Comparison of ENCODE assay signal across 15 mouse cellular contexts in the genomic region with DNA sequence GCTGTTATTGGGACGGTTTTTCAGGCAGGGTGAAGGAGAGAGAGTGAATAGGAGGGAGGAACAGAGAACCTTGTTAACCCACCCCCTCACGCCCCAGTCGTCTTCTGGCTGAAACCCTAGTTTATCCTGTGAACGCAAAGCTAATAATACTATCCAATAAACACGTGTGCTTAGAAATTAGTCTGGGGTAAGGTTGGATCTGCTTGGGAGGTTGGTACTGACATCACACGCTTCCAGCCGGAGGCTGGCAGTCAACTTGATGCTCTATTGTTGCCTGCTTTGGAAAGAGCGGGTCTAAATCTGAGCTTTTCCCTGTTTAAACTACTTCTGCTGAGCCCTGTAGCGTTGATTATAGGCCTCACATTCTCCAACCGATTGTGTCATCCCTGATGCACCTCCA.
A peak's percentile ranks its signal among the peaks of the same experiment; 100 is the strongest.
DNase-seq lines count a peak whose midpoint lies in the region; ATAC-seq and TF ChIP-seq lines count a peak whose summit lies in the region.
"Had no signal": no experiment of that assay in that cellular context is flagged by ENCODE, and none has a peak within 500 bp of the region (broad histone marks: within the 10 kb centered on the region; RNA-seq: fewer than 3 reads in every experiment).

No protein-coding gene starts in this region.

- H3K9ac ChIP-seq in forebrain, postnatal 0 days: no peak overlapping the region
- H3K9ac ChIP-seq in forebrain, embryonic 16.5 days (replicated peaks; ENCODE audit: low read depth, low read length): no peak overlapping the region
- H3K9ac ChIP-seq in hindbrain, embryonic 14.5 days: no peak overlapping the region
- H3K9ac ChIP-seq in hindbrain, embryonic 16.5 days (ENCODE audit: low read depth, low read length): no peak overlapping the region
- no peak overlapping the region for H3K9ac ChIP-seq in heart, embryonic 15.5 days
- H3K9ac ChIP-seq: liver, embryonic 12.5 days; lung, embryonic 15.5 days; midbrain, embryonic 12.5 days had no signal

- in situ Hi-C loops in Patski (cut with MboI; ENCODE audit: low pct_unique_long_range_greater_than_20kb): no loop called here

- H3K36me3 ChIP-seq in forebrain, postnatal 0 days (ENCODE audit: insufficient read depth): no peaks in the 10 kb centered on the region
- no peaks in the 10 kb centered on the region for H3K36me3 ChIP-seq in forebrain, embryonic 16.5 days (ENCODE audit: control insufficient read depth, insufficient read depth)
- no peaks in the 10 kb centered on the region for H3K36me3 ChIP-seq in hindbrain, embryonic 14.5 days (replicated peaks; ENCODE audit: control insufficient read depth, insufficient read depth)
- H3K36me3 ChIP-seq in hindbrain, embryonic 16.5 days (ENCODE audit: control insufficient read depth, insufficient read depth, low read length): no peaks in the 10 kb centered on the region
- H3K36me3 ChIP-seq in heart, embryonic 15.5 days: no peaks in the 10 kb centered on the region
- H3K36me3 ChIP-seq: liver, embryonic 12.5 days; lung, embryonic 15.5 days; midbrain, embryonic 12.5 days had no signal

- no peaks in the 10 kb centered on the region for H3K27me3 ChIP-seq in forebrain, postnatal 0 days (ENCODE audit: insufficient read depth, low read length)
- no peaks in the 10 kb centered on the region for H3K27me3 ChIP-seq in forebrain, embryonic 16.5 days (replicated peaks; ENCODE audit: control insufficient read depth, insufficient read depth, low read length)
- H3K27me3 ChIP-seq in hindbrain, embryonic 14.5 days (ENCODE audit: control insufficient read depth, insufficient read depth, low read length): no peaks in the 10 kb centered on the region
- no peaks in the 10 kb centered on the region for H3K27me3 ChIP-seq in hindbrain, embryonic 16.5 days (replicated peaks; ENCODE audit: control insufficient read depth, insufficient read depth, low read length)
- no peaks in the 10 kb centered on the region for H3K27me3 ChIP-seq in Patski
- H3K27me3 ChIP-seq in heart, embryonic 15.5 days: no peaks in the 10 kb centered on the region
- H3K27me3 ChIP-seq: CH12.LX; liver, embryonic 12.5 days; lung, embryonic 15.5 days had no signal

- no peak overlapping the region for H3K4me2 ChIP-seq in forebrain, postnatal 0 days (ENCODE audit: low read depth)
- H3K4me2 ChIP-seq in forebrain, embryonic 16.5 days (ENCODE audit: low read length): no peak overlapping the region
- H3K4me2 ChIP-seq in hindbrain, embryonic 14.5 days (replicated peaks): no peak overlapping the region
- H3K4me2 ChIP-seq in hindbrain, embryonic 16.5 days (ENCODE audit: low read length): no peak overlapping the region
- peak overlapping the region; percentile 37; the same call in 1 of the 2 replicates for H3K4me2 ChIP-seq in heart, embryonic 15.5 days
- H3K4me2 ChIP-seq: liver, embryonic 12.5 days; lung, embryonic 15.5 days; midbrain, embryonic 12.5 days had no signal

- CTCF ChIA-PET in Patski (lab: Charles Lee): interaction anchor here (2.2 kb wide), 1 partner anchor 10 kb away, joined by 5 read pairs; no protein-coding TSS in a partner anchor

- ATAC-seq in forebrain, postnatal 0 days: peak; percentile 18; the same call in 1 of the 2 replicates
- ATAC-seq in forebrain, embryonic 16.5 days: no peak
- no peak for ATAC-seq in hindbrain, embryonic 14.5 days (ENCODE audit: low FRiP score)
- ATAC-seq in hindbrain, embryonic 16.5 days: no peak
- ATAC-seq in Patski: peak; percentile 33
- no peak for ATAC-seq in heart, embryonic 15.5 days (replicated peaks; ENCODE audit: insufficient number of reproducible peaks, insufficient read depth, low FRiP score, low read depth)
- ATAC-seq in granulocyte monocyte progenitor cell, adult 5-6 weeks (replicated peaks; ENCODE audit: poor library complexity, severe bottlenecking): no peak
- ATAC-seq: liver, embryonic 12.5 days had no signal

- H3K4me3 ChIP-seq in forebrain, postnatal 0 days (ENCODE audit: low read depth, low read length): no peak overlapping the region
- no peak overlapping the region for H3K4me3 ChIP-seq in forebrain, embryonic 16.5 days (replicated peaks; ENCODE audit: low read length)
- H3K4me3 ChIP-seq in hindbrain, embryonic 14.5 days (replicated peaks; ENCODE audit: low read length): no peak overlapping the region
- H3K4me3 ChIP-seq in hindbrain, embryonic 16.5 days (ENCODE audit: low read length): no peak overlapping the region
- no peak overlapping the region for H3K4me3 ChIP-seq in heart, embryonic 15.5 days
- H3K4me3 ChIP-seq: liver, embryonic 12.5 days; lung, embryonic 15.5 days; midbrain, embryonic 12.5 days had no signal

- WGBS in forebrain, postnatal 0 days: 57% methylated on average over 10 of the region's 10 CpGs
- WGBS in forebrain, embryonic 16.5 days: 67% methylated on average over 10 of the region's 10 CpGs
- 86% methylated on average over 10 of the region's 10 CpGs for WGBS in hindbrain, embryonic 14.5 days
- 87% methylated on average over 10 of the region's 10 CpGs for WGBS in hindbrain, embryonic 16.5 days
- WGBS in heart, embryonic 15.5 days: 53% methylated on average over 10 of the region's 10 CpGs

- POLR2A ChIA-PET in Patski (lab: Charles Lee): interaction anchor here (0.6 kb wide), 1 partner anchor 22 kb away, joined by 3 read pairs; no protein-coding TSS in a partner anchor

- TF ChIP-seq CTCF in forebrain, postnatal 0 days (IDR thresholded peaks at IDR 0.05; ENCODE audit: low read depth): no peak
- no peak for TF ChIP-seq CTCF in Patski (IDR thresholded peaks at IDR 0.05)

- H3K4me1 ChIP-seq in forebrain, postnatal 0 days (ENCODE audit: insufficient read depth): no peaks in the 10 kb centered on the region
- H3K4me1 ChIP-seq in forebrain, embryonic 16.5 days (replicated peaks; ENCODE audit: control insufficient read depth, insufficient read depth, low read length): peaks cover 9% of the 10 kb centered on the region
- peaks cover 8% of the 10 kb centered on the region; the same call in 1 of the 2 replicates for H3K4me1 ChIP-seq in hindbrain, embryonic 14.5 days (replicated peaks; ENCODE audit: control insufficient read depth, insufficient read depth, low read length)
- peaks cover 6% of the 10 kb centered on the region; the same call in 1 of the 2 replicates for H3K4me1 ChIP-seq in hindbrain, embryonic 16.5 days (ENCODE audit: control insufficient read depth, insufficient read depth, low read depth, low read length)
- peaks cover 19% of the 10 kb centered on the region for H3K4me1 ChIP-seq in heart, embryonic 15.5 days (replicated peaks)

- no peaks in the 10 kb centered on the region for H3K9me3 ChIP-seq in forebrain, postnatal 0 days (ENCODE audit: low read length)
- H3K9me3 ChIP-seq in forebrain, embryonic 16.5 days (ENCODE audit: control insufficient read depth, low read length): no peaks in the 10 kb centered on the region
- H3K9me3 ChIP-seq in hindbrain, embryonic 14.5 days (ENCODE audit: control insufficient read depth, low read length): no peaks in the 10 kb centered on the region
- no peaks in the 10 kb centered on the region for H3K9me3 ChIP-seq in hindbrain, embryonic 16.5 days (ENCODE audit: control insufficient read depth, low read length)
- H3K9me3 ChIP-seq in heart, embryonic 15.5 days (replicated peaks): no peaks in the 10 kb centered on the region
- H3K9me3 ChIP-seq: liver, embryonic 12.5 days; lung, embryonic 15.5 days; midbrain, embryonic 12.5 days had no signal

- H3K27ac ChIP-seq in forebrain, postnatal 0 days (ENCODE audit: low read depth, low read length): no peak overlapping the region
- H3K27ac ChIP-seq in forebrain, embryonic 16.5 days (ENCODE audit: low read length): no peak overlapping the region; the same call in 1 of the 2 replicates
- H3K27ac ChIP-seq in hindbrain, embryonic 14.5 days: peak overlapping the region; percentile 51; the same call in 1 of the 2 replicates
- no peak overlapping the region for H3K27ac ChIP-seq in hindbrain, embryonic 16.5 days (ENCODE audit: low read depth, low read length)
- peak overlapping the region; percentile 80 for H3K27ac ChIP-seq in heart, embryonic 15.5 days
- H3K27ac ChIP-seq: liver, embryonic 12.5 days; lung, embryonic 15.5 days; midbrain, embryonic 12.5 days had no signal

- DNase-seq in forebrain, postnatal 0 days: no peak
- no peak for DNase-seq in hindbrain, embryonic 14.5 days (ENCODE audit: low spot score)
- DNase-seq in Patski (ENCODE audit: low read depth, low spot score): no peak
- no peak for DNase-seq in kidney, adult 8-10 months
- DNase-seq: adrenal gland, adult 2 months; cerebellum, adult 11 months; gastrocnemius, postnatal 10 days had no signal

Comparison
In these comparisons a context has a peak if more than half of its experiments do, and no peak if none do; other contexts are left out.
1. ATAC-seq: peak in forebrain, postnatal 0 days (single experiment) and Patski (single experiment); none in forebrain, embryonic 16.5 days (single experiment), hindbrain, embryonic 14.5 days (single experiment), hindbrain, embryonic 16.5 days (single experiment), heart, embryonic 15.5 days (single experiment) and granulocyte monocyte progenitor cell, adult 5-6 weeks (single experiment).
2. H3K27ac ChIP-seq: peak in hindbrain, embryonic 14.5 days (single experiment) and heart, embryonic 15.5 days (single experiment); none in forebrain, postnatal 0 days (single experiment), forebrain, embryonic 16.5 days (single experiment) and hindbrain, embryonic 16.5 days (single experiment).